Mouse (Mus musculus) myocyte (in vitro differentiated cells): ENCODE results near the gene Il2rb. TPM values are rescaled to one million over a fixed set of nuclear protein-coding genes. Genes with fewer than 3 reads are reported as not detected.

ENCODE experiments used
- H3K27me3 ChIP-seq: one replicate; pipeline ENCODE4 v1.6.1; 2011; ENCODE audit not compliant: control insufficient read depth, insufficient read depth, insufficient read length
- H3K36me3 ChIP-seq: one replicate; pipeline ENCODE4 v1.6.1; 2011; ENCODE audit not compliant: control insufficient read depth, insufficient read depth
- H3K4me2 ChIP-seq: one replicate; pipeline ENCODE4 v1.6.1; 2011; ENCODE audit warnings: low read depth, control low read depth
- H3K4me3 ChIP-seq: one replicate; pipeline ENCODE4 v1.5.1; 2011; ENCODE audit warnings: mild to moderate bottlenecking, control low read depth, moderate library complexity
- H3K79me2 ChIP-seq: one replicate; pipeline ENCODE4 v1.6.1; 2011; ENCODE audit not compliant: control insufficient read depth, insufficient read depth
- H3ac ChIP-seq: one replicate; pipeline ENCODE4 v1.6.1; 2011; ENCODE audit not compliant: control insufficient read depth, insufficient read length
- CEBPB ChIP-seq: IDR thresholded peaks from 2 replicates; pipeline ENCODE4 v1.6.1; 2011; ENCODE audit warnings: mild to moderate bottlenecking, moderate library complexity; ENCODE audit not compliant: poor library complexity, insufficient read depth, severe bottlenecking
- E2F4 ChIP-seq: IDR thresholded peaks from one replicate; pipeline ENCODE4 v1.6.1; 2011; ENCODE audit warnings: mild to moderate bottlenecking, control low read depth, moderate library complexity; ENCODE audit not compliant: insufficient read depth
- MAX ChIP-seq: IDR thresholded peaks from one replicate; pipeline ENCODE4 v1.6.1; 2011; ENCODE audit warnings: low read depth, mild to moderate bottlenecking, control low read depth
- MYOD1 ChIP-seq, 3 experiments: IDR thresholded peaks; one replicate each; pipeline ENCODE4 v1.6.1; 2011; ENCODE audit warnings: control low read depth in 2 of 3, low read depth in 2 of 3, mild to moderate bottlenecking in 2 of 3, moderate library complexity in 1 of 3; ENCODE audit not compliant: insufficient read length in 2 of 3, control insufficient read depth in 1 of 3
- MYOG ChIP-seq, 3 experiments: IDR thresholded peaks; one replicate each; pipeline ENCODE4 v1.6.1; 2011; ENCODE audit warnings: control low read depth in 2 of 3, low read depth in 2 of 3, mild to moderate bottlenecking in 2 of 3; ENCODE audit not compliant: insufficient read length in 2 of 3, control insufficient read depth in 1 of 3, insufficient read depth in 1 of 3
- POLR2A ChIP-seq: IDR thresholded peaks from one replicate; pipeline ENCODE4 v1.6.1; 2011; ENCODE audit warnings: low read depth, mild to moderate bottlenecking, control low read depth, moderate library complexity; ENCODE audit not compliant: insufficient read length
- POLR2AphosphoS2 ChIP-seq: IDR thresholded peaks from one replicate; pipeline ENCODE4 v1.6.1; 2011; ENCODE audit warnings: low read depth, control low read depth; ENCODE audit not compliant: insufficient read length
- REST ChIP-seq: IDR thresholded peaks from one replicate; pipeline ENCODE4 v1.6.1; 2011; ENCODE audit warnings: mild to moderate bottlenecking, control low read depth, moderate library complexity; ENCODE audit not compliant: insufficient read depth, insufficient read length
- SRF ChIP-seq: IDR thresholded peaks from one replicate; pipeline ENCODE4 v1.6.1; 2011; ENCODE audit warnings: low read depth; ENCODE audit not compliant: control insufficient read depth, insufficient read length
- TCF12 ChIP-seq: IDR thresholded peaks from one replicate; pipeline ENCODE4 v1.6.1; 2011; ENCODE audit warnings: mild to moderate bottlenecking, control low read depth; ENCODE audit not compliant: poor library complexity, insufficient read depth, severe bottlenecking
- TCF3 ChIP-seq: IDR thresholded peaks from one replicate; pipeline ENCODE4 v1.6.1; 2011; ENCODE audit warnings: low read depth, control low read depth; ENCODE audit not compliant: insufficient read length
- USF1 ChIP-seq: IDR thresholded peaks from one replicate; pipeline ENCODE4 v1.6.1; 2011; ENCODE audit warnings: low read depth, mild to moderate bottlenecking, control low read depth, moderate library complexity
- polyA plus RNA-seq: library from polyadenylated mRNA; unstranded; fragments of >200 nt; fragmentation: generic; extraction: Trizol; gene quantifications from one replicate; pipeline ENCODE4 v1.2.1, GENCODE M21; 2012; ENCODE audit warnings: missing spikeins

Il2rb gene
- polyA plus RNA-seq, 1 experiment, result 0.67 TPM

- Histone ChIP-seq H3ac (no peak overlapping the region), H3K79me2 (no peaks in the 10 kb centered on the region), H3K36me3 (no peaks in the 10 kb centered on the region), H3K4me2 (no peak overlapping the region), H3K27me3 (no peaks in the 10 kb centered on the region), H3K4me3 (no peak overlapping the region)
- TF ChIP-seq POLR2AphosphoS2 (no peak), TCF12 (no peak), TCF3 (no peak), USF1 (no peak), REST (no peak), MYOG (IDR thresholded peaks at IDR 0.05; ENCODE audit: control insufficient read depth in 1 of 3, insufficient read depth in 1 of 3, insufficient read length in 2 of 3, low read depth in 2 of 3) (no peak), E2F4 (no peak), CEBPB (no peak), MAX (no peak), SRF (no peak), POLR2A (no peak), MYOD1 (IDR thresholded peaks at IDR 0.05; ENCODE audit: control insufficient read depth in 1 of 3, insufficient read length in 2 of 3, low read depth in 2 of 3) (no peak)
These were observed 56.1 kb downstream of the Il2rb start for GRCm38 (mm10) chr15:78438973-78439372.

GRCm38 (mm10) chr15:78438505-78438904 is 56.6 kb downstream of the Il2rb start:
- H3K4me2 ChIP-seq, result no peak overlapping the region
- no peaks in the 10 kb centered on the region for H3K79me2 ChIP-seq
- H3K27me3 ChIP-seq, result no peaks in the 10 kb centered on the region
- TF ChIP-seq POLR2A, result no peak
- TF ChIP-seq MYOG (IDR thresholded peaks at IDR 0.05; ENCODE audit: control insufficient read depth in 1 of 3, insufficient read depth in 1 of 3, insufficient read length in 2 of 3, low read depth in 2 of 3), result no peak
- no peak for TF ChIP-seq SRF
- TF ChIP-seq CEBPB, result no peak
- TF ChIP-seq POLR2AphosphoS2, result no peak
- no peak for TF ChIP-seq MAX
- TF ChIP-seq TCF3, result no peak
- no peak for TF ChIP-seq TCF12
- no peak for TF ChIP-seq MYOD1 (IDR thresholded peaks at IDR 0.05; ENCODE audit: control insufficient read depth in 1 of 3, insufficient read length in 2 of 3, low read depth in 2 of 3)
- H3K4me3 ChIP-seq, result no peak overlapping the region
- no peak overlapping the region for H3ac ChIP-seq
- H3K36me3 ChIP-seq, result no peaks in the 10 kb centered on the region

- Histone ChIP-seq H3K36me3 (no peaks in the 10 kb centered on the region), H3ac (no peak overlapping the region), H3K4me3 (no peak overlapping the region), H3K27me3 (no peaks in the 10 kb centered on the region), H3K4me2 (peak overlapping the region; percentile 79), H3K79me2 (no peaks in the 10 kb centered on the region)
- TF ChIP-seq CEBPB (no peak), MYOD1 (IDR thresholded peaks at IDR 0.05; ENCODE audit: control insufficient read depth in 1 of 3, insufficient read length in 2 of 3, low read depth in 2 of 3) (peak in 2 of 3 experiments; percentile 44 to 63), MYOG (IDR thresholded peaks at IDR 0.05; ENCODE audit: control insufficient read depth in 1 of 3, insufficient read depth in 1 of 3, insufficient read length in 2 of 3, low read depth in 2 of 3) (peak in 1 of 3 experiments; percentile 22)
These were observed 57.1 kb downstream of the Il2rb start for GRCm38 (mm10) chr15:78438018-78438394.

GRCm38 (mm10) chr15:78437237-78438017 is 57.6 kb downstream of the Il2rb start:
- Histone ChIP-seq H3ac (no peak overlapping the region), H3K27me3 (no peaks in the 10 kb centered on the region), H3K4me3 (peak overlapping the region; percentile 9), H3K79me2 (no peaks in the 10 kb centered on the region), H3K36me3 (peaks cover 4% of the 10 kb centered on the region), H3K4me2 (peak overlapping the region; percentile 79)
- TF ChIP-seq MAX, result no peak
- peak in 1 of 3 experiments; percentile 28 for TF ChIP-seq MYOD1 (IDR thresholded peaks at IDR 0.05; ENCODE audit: control insufficient read depth in 1 of 3, insufficient read length in 2 of 3, low read depth in 2 of 3)
- TF ChIP-seq REST, result no peak
- TF ChIP-seq TCF3, result no peak
- no peak for TF ChIP-seq SRF
- TF ChIP-seq MYOG (IDR thresholded peaks at IDR 0.05; ENCODE audit: control insufficient read depth in 1 of 3, insufficient read depth in 1 of 3, insufficient read length in 2 of 3, low read depth in 2 of 3), result peak in 2 of 3 experiments; percentile 23 to 39
